Mouse (Mus musculus): Measurements from ENCODE around the gene Lancl3.
A peak's percentile ranks its signal among the peaks of the same experiment; 100 is the strongest.

Lancl3 gene

GRCm38 (mm10) chrX:9199761-9200371 is at the start of gene Lancl3:
TSS of gene Lancl3 (plus strand) at chrX:9199902.
- DNase-seq (ENCODE audit: low spot score in 2 of 2), result peak; percentile 34 to 60

- no peak for DNase-seq (ENCODE audit: low spot score in 2 of 2)
These were observed 20.7 kb upstream of the Lancl3 start for GRCm38 (mm10) chrX:9179011-9179410.

GRCm38 (mm10) chrX:9181570-9181969 is 18.1 kb upstream of the Lancl3 start:
- DNase-seq (ENCODE audit: low spot score in 2 of 2), result no peak

- peak; percentile 54 to 62 for DNase-seq (ENCODE audit: low spot score in 2 of 2)
These were observed 747 bp downstream of the Lancl3 start for GRCm38 (mm10) chrX:9200380-9200917.

GRCm38 (mm10) chrX:9201954-9202353 is 2.3 kb downstream of the Lancl3 start:
- no peak for DNase-seq (ENCODE audit: low spot score in 2 of 2)

- no peak for DNase-seq (ENCODE audit: low spot score in 2 of 2)
These were observed 3.2 kb downstream of the Lancl3 start for GRCm38 (mm10) chrX:9202781-9203405.

GRCm38 (mm10) chrX:9205121-9205520 is 5.4 kb downstream of the Lancl3 start:
- no peak for DNase-seq (ENCODE audit: low spot score in 2 of 2)

- DNase-seq (ENCODE audit: low spot score in 2 of 2), result no peak
These were observed 16.5 kb downstream of the Lancl3 start for GRCm38 (mm10) chrX:9216244-9216643.

- no peak for DNase-seq (ENCODE audit: low spot score in 2 of 2)
These were observed 19.9 kb downstream of the Lancl3 start for GRCm38 (mm10) chrX:9219570-9219969.

- no peak for DNase-seq (ENCODE audit: low spot score in 2 of 2)
These were observed 21.5 kb downstream of the Lancl3 start for GRCm38 (mm10) chrX:9221206-9221605.

- no peak for DNase-seq (ENCODE audit: low spot score in 2 of 2)
These were observed 22.0 kb downstream of the Lancl3 start for GRCm38 (mm10) chrX:9221736-9222135.

- no peak for DNase-seq (ENCODE audit: low spot score in 2 of 2)
These were observed 22.9 kb downstream of the Lancl3 start for GRCm38 (mm10) chrX:9222412-9223221.

GRCm38 (mm10) chrX:9227105-9227504 is 27.4 kb downstream of the Lancl3 start:
- no peak for DNase-seq (ENCODE audit: low spot score in 2 of 2)

GRCm38 (mm10) chrX:9240737-9241591 is 41.3 kb downstream of the Lancl3 start:
- no peak for DNase-seq (ENCODE audit: low spot score in 2 of 2)

- no peak for DNase-seq (ENCODE audit: low spot score in 2 of 2)
These were observed 43.7 kb downstream of the Lancl3 start for GRCm38 (mm10) chrX:9243381-9243864.

- DNase-seq (ENCODE audit: low spot score in 2 of 2), result no peak
These were observed 45.1 kb downstream of the Lancl3 start for GRCm38 (mm10) chrX:9244603-9245336.

- no peak for DNase-seq (ENCODE audit: low spot score in 2 of 2)
These were observed 49.2 kb downstream of the Lancl3 start for GRCm38 (mm10) chrX:9248911-9249310.

- DNase-seq (ENCODE audit: low spot score in 2 of 2), result no peak
These were observed 54.3 kb downstream of the Lancl3 start for GRCm38 (mm10) chrX:9253990-9254389.

- no peak for DNase-seq (ENCODE audit: low spot score in 2 of 2)
These were observed 55.2 kb downstream of the Lancl3 start for GRCm38 (mm10) chrX:9254901-9255300.

- no peak for DNase-seq (ENCODE audit: low spot score in 2 of 2)
These were observed 57.1 kb downstream of the Lancl3 start, which contains the start of gene Gm14862 for GRCm38 (mm10) chrX:9256766-9257165. TSS of gene Gm14862 (minus strand) at chrX:9256899.

- DNase-seq (ENCODE audit: low spot score in 2 of 2), result no peak
These were observed 58.1 kb downstream of the Lancl3 start for GRCm38 (mm10) chrX:9257831-9258230.
